Mouse (Mus musculus) myocyte (in vitro differentiated cells): ENCODE results near the gene Gm20388.

Source experiments
- CEBPB ChIP-seq: IDR thresholded peaks from 2 replicates; pipeline ENCODE4 v1.6.1; 2011; ENCODE audit warnings: mild to moderate bottlenecking, moderate library complexity; ENCODE audit not compliant: poor library complexity, insufficient read depth, severe bottlenecking
- E2F4 ChIP-seq: IDR thresholded peaks from one replicate; pipeline ENCODE4 v1.6.1; 2011; ENCODE audit warnings: mild to moderate bottlenecking, control low read depth, moderate library complexity; ENCODE audit not compliant: insufficient read depth
- MAX ChIP-seq: IDR thresholded peaks from one replicate; pipeline ENCODE4 v1.6.1; 2011; ENCODE audit warnings: low read depth, mild to moderate bottlenecking, control low read depth
- MYOD1 ChIP-seq, 3 experiments: IDR thresholded peaks; one replicate each; pipeline ENCODE4 v1.6.1; 2011; ENCODE audit warnings: control low read depth in 2 of 3, low read depth in 2 of 3, mild to moderate bottlenecking in 2 of 3, moderate library complexity in 1 of 3; ENCODE audit not compliant: insufficient read length in 2 of 3, control insufficient read depth in 1 of 3
- MYOG ChIP-seq, 3 experiments: IDR thresholded peaks; one replicate each; pipeline ENCODE4 v1.6.1; 2011; ENCODE audit warnings: control low read depth in 2 of 3, low read depth in 2 of 3, mild to moderate bottlenecking in 2 of 3; ENCODE audit not compliant: insufficient read length in 2 of 3, control insufficient read depth in 1 of 3, insufficient read depth in 1 of 3
- POLR2A ChIP-seq: IDR thresholded peaks from one replicate; pipeline ENCODE4 v1.6.1; 2011; ENCODE audit warnings: low read depth, mild to moderate bottlenecking, control low read depth, moderate library complexity; ENCODE audit not compliant: insufficient read length
- POLR2AphosphoS2 ChIP-seq: IDR thresholded peaks from one replicate; pipeline ENCODE4 v1.6.1; 2011; ENCODE audit warnings: low read depth, control low read depth; ENCODE audit not compliant: insufficient read length
- REST ChIP-seq: IDR thresholded peaks from one replicate; pipeline ENCODE4 v1.6.1; 2011; ENCODE audit warnings: mild to moderate bottlenecking, control low read depth, moderate library complexity; ENCODE audit not compliant: insufficient read depth, insufficient read length
- SRF ChIP-seq: IDR thresholded peaks from one replicate; pipeline ENCODE4 v1.6.1; 2011; ENCODE audit warnings: low read depth; ENCODE audit not compliant: control insufficient read depth, insufficient read length
- TCF12 ChIP-seq: IDR thresholded peaks from one replicate; pipeline ENCODE4 v1.6.1; 2011; ENCODE audit warnings: mild to moderate bottlenecking, control low read depth; ENCODE audit not compliant: poor library complexity, insufficient read depth, severe bottlenecking
- USF1 ChIP-seq: IDR thresholded peaks from one replicate; pipeline ENCODE4 v1.6.1; 2011; ENCODE audit warnings: low read depth, mild to moderate bottlenecking, control low read depth, moderate library complexity

DNA sequence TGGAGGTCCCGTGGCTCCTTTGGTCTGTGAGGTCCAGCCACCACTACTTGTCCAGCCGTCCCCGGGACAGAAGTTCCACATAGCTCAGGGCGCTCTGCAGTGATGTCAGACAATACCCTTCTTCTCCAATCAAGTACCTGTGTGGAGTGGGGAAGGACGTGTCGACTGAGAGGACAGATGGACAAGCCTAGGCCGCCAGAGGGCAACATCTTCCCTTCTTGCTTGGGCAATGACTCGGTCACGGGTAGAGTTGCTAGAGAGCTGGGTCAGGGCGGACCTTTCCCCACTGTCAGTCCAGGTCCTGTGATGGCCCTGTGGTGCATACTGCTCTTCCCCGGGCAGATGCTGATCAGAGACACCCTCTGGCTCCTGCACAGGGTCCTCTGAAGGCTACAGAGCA is 3332.4 kb downstream of the Gm20388 start:
- no peak for TF ChIP-seq TCF12
- TF ChIP-seq POLR2AphosphoS2: peak; percentile 15
- TF ChIP-seq USF1: no peak
- no peak for TF ChIP-seq POLR2A
- no peak for TF ChIP-seq E2F4
- no peak for TF ChIP-seq MAX
- TF ChIP-seq CEBPB: no peak
- TF ChIP-seq MYOG (IDR thresholded peaks at IDR 0.05; ENCODE audit: control insufficient read depth in 1 of 3, insufficient read depth in 1 of 3, insufficient read length in 2 of 3, low read depth in 2 of 3): no peak
- no peak for TF ChIP-seq MYOD1 (IDR thresholded peaks at IDR 0.05; ENCODE audit: control insufficient read depth in 1 of 3, insufficient read length in 2 of 3, low read depth in 2 of 3)
- no peak for TF ChIP-seq REST
- TF ChIP-seq SRF: no peak
